Mouse (Mus musculus): Measurements from ENCODE around the gene Sumf2.

The Sumf2 gene

GRCm38 (mm10) chr5:129907775-129908174 lies 61.0 kb downstream of the Sumf2 start:
- no peak for DNase-seq (ENCODE audit: low read depth, low spot score)

- peak; percentile 86 for DNase-seq (ENCODE audit: low read depth, low spot score)
Observed at GRCm38 (mm10) chr5:129908242-129908965, 61.6 kb downstream of the Sumf2 start, which contains the start of gene Nupr1l. Gene Nupr1l (plus strand): TSS chr5:129908540.

GRCm38 (mm10) chr5:129909147-129909546 lies 62.4 kb downstream of the Sumf2 start:
- DNase-seq (ENCODE audit: low read depth, low spot score), result no peak

- peak; percentile 64 for DNase-seq (ENCODE audit: low read depth, low spot score)
Observed at GRCm38 (mm10) chr5:129909591-129909990, 62.8 kb downstream of the Sumf2 start.
